Mouse (Mus musculus): ENCODE measurements at regions not wholly inside any gene's neighbourhood (a gene's known extent, or its start where the extent isn't known, plus 50 kb on each side); places are given as distances from the start of the nearest gene placed in this dataset.

- Histone ChIP-seq H3K9me3 (ENCODE audit: control insufficient read depth, insufficient read depth, low read depth, low read length) (no peaks in the 10 kb centered on the region), H3K9ac (ENCODE audit: insufficient read depth, low read depth, low read length, poor library complexity, severe bottlenecking) (no peak overlapping the region), H3K36me3 (ENCODE audit: control insufficient read depth, insufficient read depth, low read length, poor library complexity, severe bottlenecking) (no peaks in the 10 kb centered on the region), H3K4me3 (ENCODE audit: insufficient read depth in 1 of 2, low read depth in 1 of 2, low read length in 2 of 2, poor library complexity in 1 of 2, severe bottlenecking in 1 of 2) (no peak overlapping the region), H3K27ac (ENCODE audit: insufficient read depth, low read depth, low read length, poor library complexity, severe bottlenecking) (no peak overlapping the region), H3K4me1 (ENCODE audit: control insufficient read depth in 2 of 2, insufficient read depth in 2 of 2, low read length in 2 of 2, poor library complexity in 1 of 2) (no peaks in the 10 kb centered on the region)
- DNase-seq (ENCODE audit: low read depth, low spot score), result no peak
- no peak for TF ChIP-seq HCFC1 (IDR thresholded peaks at IDR 0.05; ENCODE audit: borderline replicate concordance, insufficient read depth, low read length)
- no peak for TF ChIP-seq CHD2 (IDR thresholded peaks at IDR 0.05; ENCODE audit: low read depth, low read length)
- TF ChIP-seq ZC3H11A (IDR thresholded peaks at IDR 0.05; ENCODE audit: borderline replicate concordance, low read depth, low read length), result no peak
- no peak for TF ChIP-seq ZNF384 (IDR thresholded peaks at IDR 0.05; ENCODE audit: low read depth, low read length)
- no peak for TF ChIP-seq MAFK (IDR thresholded peaks at IDR 0.05; ENCODE audit: insufficient read depth, low read depth, low read length)
- in situ Hi-C loops (cut with MboI; ENCODE audit: low sequenced_read_pairs in 2 of 2, unreplicated experiment in 2 of 2), result no loop called here
These were observed 124.3 kb upstream of the Fmr1 start for GRCm38 (mm10) chrX:68554031-68554430.

GRCm38 (mm10) chrX:68557717-68558116 is 120.6 kb upstream of the Fmr1 start:
- H3K9ac ChIP-seq (ENCODE audit: insufficient read depth, low read depth, low read length, poor library complexity, severe bottlenecking), result no peak overlapping the region
- DNase-seq (ENCODE audit: low read depth, low spot score), result no peak
- no peak overlapping the region for H3K4me3 ChIP-seq (ENCODE audit: insufficient read depth in 1 of 2, low read depth in 1 of 2, low read length in 2 of 2, poor library complexity in 1 of 2, severe bottlenecking in 1 of 2)
- H3K9me3 ChIP-seq (ENCODE audit: control insufficient read depth, insufficient read depth, low read depth, low read length), result no peaks in the 10 kb centered on the region
- in situ Hi-C loops (cut with MboI; ENCODE audit: low sequenced_read_pairs in 2 of 2, unreplicated experiment in 2 of 2), result no loop called here
- H3K4me1 ChIP-seq (ENCODE audit: control insufficient read depth in 2 of 2, insufficient read depth in 2 of 2, low read length in 2 of 2, poor library complexity in 1 of 2), result no peaks in the 10 kb centered on the region
- no peak for TF ChIP-seq HCFC1 (IDR thresholded peaks at IDR 0.05; ENCODE audit: borderline replicate concordance, insufficient read depth, low read length)
- no peak for TF ChIP-seq ZC3H11A (IDR thresholded peaks at IDR 0.05; ENCODE audit: borderline replicate concordance, low read depth, low read length)
- TF ChIP-seq ZNF384 (IDR thresholded peaks at IDR 0.05; ENCODE audit: low read depth, low read length), result no peak
- no peak for TF ChIP-seq CHD2 (IDR thresholded peaks at IDR 0.05; ENCODE audit: low read depth, low read length)
- TF ChIP-seq MAFK (IDR thresholded peaks at IDR 0.05; ENCODE audit: insufficient read depth, low read depth, low read length), result no peak
- H3K36me3 ChIP-seq (ENCODE audit: control insufficient read depth, insufficient read depth, low read length, poor library complexity, severe bottlenecking), result no peaks in the 10 kb centered on the region
- no peak overlapping the region for H3K27ac ChIP-seq (ENCODE audit: insufficient read depth, low read depth, low read length, poor library complexity, severe bottlenecking)

- H3K9ac ChIP-seq (ENCODE audit: insufficient read depth, low read depth, low read length, poor library complexity, severe bottlenecking), result no peak overlapping the region
- DNase-seq (ENCODE audit: low read depth, low spot score), result peak; percentile 43
- H3K27ac ChIP-seq (ENCODE audit: insufficient read depth, low read depth, low read length, poor library complexity, severe bottlenecking), result no peak overlapping the region
- TF ChIP-seq MAFK (IDR thresholded peaks at IDR 0.05; ENCODE audit: insufficient read depth, low read depth, low read length) (no peak), ZC3H11A (IDR thresholded peaks at IDR 0.05; ENCODE audit: borderline replicate concordance, low read depth, low read length) (peak; percentile 70; the same call in 1 of the 2 replicates)
- H3K4me1 ChIP-seq (ENCODE audit: control insufficient read depth in 2 of 2, insufficient read depth in 2 of 2, low read length in 2 of 2, poor library complexity in 1 of 2), result no peaks in the 10 kb centered on the region
- H3K36me3 ChIP-seq (ENCODE audit: control insufficient read depth, insufficient read depth, low read length, poor library complexity, severe bottlenecking), result no peaks in the 10 kb centered on the region
- H3K4me3 ChIP-seq (ENCODE audit: insufficient read depth in 1 of 2, low read depth in 1 of 2, low read length in 2 of 2, poor library complexity in 1 of 2, severe bottlenecking in 1 of 2), result no peak overlapping the region
- no peaks in the 10 kb centered on the region for H3K9me3 ChIP-seq (ENCODE audit: control insufficient read depth, insufficient read depth, low read depth, low read length)
- in situ Hi-C loops (cut with MboI; ENCODE audit: low sequenced_read_pairs in 2 of 2, unreplicated experiment in 2 of 2), result loop anchor here in 1 of 2 experiments (25.0 kb wide), 1 partner anchor 273 kb away; no protein-coding TSS in a partner anchor
These were observed 93.1 kb upstream of the Fmr1 start for GRCm38 (mm10) chrX:68585246-68585645.

- TF ChIP-seq CHD2 (IDR thresholded peaks at IDR 0.05; ENCODE audit: low read depth, low read length) (no peak), HCFC1 (IDR thresholded peaks at IDR 0.05; ENCODE audit: borderline replicate concordance, insufficient read depth, low read length) (no peak), MAFK (IDR thresholded peaks at IDR 0.05; ENCODE audit: insufficient read depth, low read depth, low read length) (no peak), ZNF384 (IDR thresholded peaks at IDR 0.05; ENCODE audit: low read depth, low read length) (no peak), ZC3H11A (IDR thresholded peaks at IDR 0.05; ENCODE audit: borderline replicate concordance, low read depth, low read length) (no peak)
- no peaks in the 10 kb centered on the region for H3K9me3 ChIP-seq (ENCODE audit: control insufficient read depth, insufficient read depth, low read depth, low read length)
- H3K4me1 ChIP-seq (ENCODE audit: control insufficient read depth in 2 of 2, insufficient read depth in 2 of 2, low read length in 2 of 2, poor library complexity in 1 of 2), result no peaks in the 10 kb centered on the region
- DNase-seq (ENCODE audit: low read depth, low spot score), result no peak
- H3K36me3 ChIP-seq (ENCODE audit: control insufficient read depth, insufficient read depth, low read length, poor library complexity, severe bottlenecking), result no peaks in the 10 kb centered on the region
- H3K4me3 ChIP-seq (ENCODE audit: insufficient read depth in 1 of 2, low read depth in 1 of 2, low read length in 2 of 2, poor library complexity in 1 of 2, severe bottlenecking in 1 of 2), result no peak overlapping the region
- no peak overlapping the region for H3K27ac ChIP-seq (ENCODE audit: insufficient read depth, low read depth, low read length, poor library complexity, severe bottlenecking)
- no peak overlapping the region for H3K9ac ChIP-seq (ENCODE audit: insufficient read depth, low read depth, low read length, poor library complexity, severe bottlenecking)
- in situ Hi-C loops (cut with MboI; ENCODE audit: low sequenced_read_pairs in 2 of 2, unreplicated experiment in 2 of 2), result no loop called here
These were observed 56.2 kb upstream of the Fmr1 start for GRCm38 (mm10) chrX:68622141-68622540.
